Mouse (Mus musculus) left cerebral cortex, adult 2 months (tissue): ENCODE measurements around the gene Adamts14. TPM values are rescaled to one million over a fixed set of nuclear protein-coding genes. Genes with fewer than 3 reads are reported as not detected.

Source experiments
- DNase-seq, 2 experiments: peaks; one replicate each; pipeline ENCODE4 v3.0.0; 2021 to 2022; ENCODE audit warnings: low spot score in 2 of 2, mixed read lengths in 1 of 2; ENCODE audit errors: extremely low spot score in 1 of 2
- H3K27ac ChIP-seq: fragments of 200-600 bp; 2 replicates; pipeline ENCODE4 v1.8.1; 2022
- H3K4me3 ChIP-seq: fragments of 200-600 bp; 2 replicates; pipeline ENCODE4 v1.8.1; 2022
- CTCF ChIP-seq: fragments of 200-600 bp; IDR thresholded peaks from 2 replicates; pipeline ENCODE4 v1.8.1; 2022; ENCODE audit warnings: antibody characterized with exemption, mild to moderate bottlenecking, moderate library complexity
- intact Hi-C: fragments of 180-260 bp; cut with DNase I; formaldehyde crosslinking; loops from one replicate; pipeline ENCODE4 v1.15.1; 2025
- total RNA-seq, 2 experiments: library from RNA; stranded (reverse); gene quantifications; 2 replicates each; pipeline ENCODE4 v1.2.3; 2021

Adamts14 gene
- total RNA-seq, 2 experiments from 2014 or later: 0.20 to 0.30 TPM

- intact Hi-C loops: no loop called here
- peak; percentile 88 to 89 for DNase-seq
- Histone ChIP-seq H3K27ac (peak within 1 kb of the TSS; percentile 92), H3K4me3 (peak within 1 kb of the TSS; percentile 73)
- TF ChIP-seq CTCF: peak; percentile 77
Measured at GRCm38 (mm10) chr10:61147157-61148040, 125.8 kb downstream of the Adamts14 start, which contains the start of gene Sgpl1. Gene Sgpl1 (minus strand): TSS chr10:61147703.

Other genes starting within 250 kb of the Adamts14 start
- 10 to 100 TPM in 1 of 2 experiments, 1 to 10 TPM in 1; 8.9 to 11.0 TPM for gene Pcbd1, start 184.1 kb downstream of the Adamts14 start, total RNA-seq
- gene Sgpl1, start 125.7 kb downstream of the Adamts14 start, total RNA-seq: 10 to 100 TPM; 21.8 to 23.1 TPM
- 1 to 10 TPM in 1 of 2 experiments, under 1 TPM in 1; 0.54 to 1.3 TPM for gene Tbata, start 101.5 kb downstream of the Adamts14 start, total RNA-seq
- gene Prf1, start 24.4 kb upstream of the Adamts14 start, total RNA-seq: not detected
- 1 to 10 TPM; 8.1 to 8.3 TPM for gene Pald1, start 110.1 kb upstream of the Adamts14 start, total RNA-seq
- not detected for gene Nodal, start 144.5 kb upstream of the Adamts14 start, total RNA-seq
- 10 to 100 TPM; 45.2 to 47.5 TPM for gene Eif4ebp2, start 179.2 kb upstream of the Adamts14 start, total RNA-seq
- 10 to 100 TPM; 17.6 to 18.2 TPM for gene Lrrc20, start 202.4 kb upstream of the Adamts14 start, total RNA-seq